Mouse (Mus musculus): ENCODE results near the gene Ccnyl1. TPM values are rescaled to one million over a fixed set of nuclear protein-coding genes. Genes with fewer than 3 reads are reported as not detected.

Gene Ccnyl1
- 28.2 TPM for polyA plus RNA-seq (2014; fragmentation: Illumina TruSeq; extraction: RNeasy Lipid Tissue Mini Kit (QIAGEN cat#74804); ENCODE audit: low read depth, low replicate concordance)

DNA sequence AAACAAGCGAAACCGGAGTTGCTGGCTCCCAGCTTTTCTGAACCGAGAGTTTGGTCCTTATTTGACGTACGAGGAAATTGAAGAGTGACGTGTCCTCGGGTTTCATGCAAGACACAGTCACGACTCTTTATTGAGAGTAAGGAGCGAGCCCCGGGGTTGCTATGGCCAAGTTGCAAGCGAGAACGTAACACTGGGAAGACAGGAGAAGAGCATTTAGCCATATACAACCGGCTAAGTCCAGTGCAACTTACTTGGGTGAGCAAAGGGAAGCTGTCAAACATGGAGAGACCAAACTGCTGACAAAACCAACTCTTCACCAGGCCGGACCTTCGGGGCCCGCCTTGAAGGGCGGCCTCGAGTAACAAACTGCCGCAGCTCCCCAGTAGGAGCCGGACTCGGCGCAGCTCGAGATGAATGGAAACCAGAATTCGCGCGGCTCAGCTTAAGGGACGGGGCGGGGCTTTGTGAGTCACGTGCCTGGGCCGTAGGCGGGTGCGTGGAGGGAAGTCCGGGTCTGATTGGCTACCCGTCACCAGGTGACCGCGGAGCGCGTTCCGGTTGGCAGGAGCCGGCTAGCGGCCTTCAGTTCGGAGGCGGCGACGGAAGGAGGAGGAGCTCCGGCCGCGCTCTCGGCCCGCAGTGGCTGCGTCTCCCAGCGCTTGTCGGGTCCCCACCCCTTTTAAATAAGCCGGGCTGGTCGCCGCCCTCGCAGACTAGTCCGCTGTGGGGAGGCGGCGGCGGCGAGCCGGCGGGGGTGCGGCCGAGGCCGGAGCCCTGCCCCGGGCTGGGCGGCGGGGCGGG is at the start of gene Ccnyl1:
Gene Ccnyl1, plus strand, starts transcription at position 243 of the 801 bp plus-strand sequence.

DNA sequence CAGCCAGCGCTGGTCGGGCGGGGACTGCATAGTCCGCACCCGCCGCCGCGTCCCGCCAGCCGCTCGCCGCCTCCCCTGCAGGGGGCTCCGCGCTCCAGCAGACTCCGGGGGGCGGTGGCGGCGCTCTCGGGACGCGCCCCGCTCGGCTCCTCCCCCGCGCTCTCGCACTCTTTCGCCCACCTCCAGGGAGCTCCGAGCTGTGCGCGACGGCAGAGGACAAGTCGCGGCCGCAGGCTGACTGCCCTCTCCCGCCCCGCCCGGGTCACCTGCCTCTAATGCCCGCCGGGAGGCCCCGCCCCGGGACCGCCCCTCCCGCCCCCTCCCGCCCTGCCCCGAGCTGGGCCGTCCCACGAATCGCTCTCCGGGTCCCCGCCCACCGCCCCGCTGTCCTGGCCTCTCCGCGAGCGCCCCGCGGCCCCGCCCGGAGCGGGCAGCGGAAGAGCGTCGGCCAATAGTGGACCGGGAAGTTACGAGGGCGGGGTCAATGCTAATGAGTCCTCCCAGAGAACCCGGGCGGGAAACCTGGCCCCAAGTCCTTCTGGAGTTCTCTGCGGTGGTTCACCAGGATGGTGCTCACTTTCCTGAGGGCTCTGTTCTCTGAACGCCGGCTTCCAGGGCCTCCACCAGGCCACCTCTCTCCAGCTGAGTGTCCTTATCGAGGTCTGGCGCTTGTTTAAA is 47.4 kb downstream of the Ccnyl1 start, which contains the start of gene Fzd5:
Gene Fzd5, minus strand, starts transcription at position 250 of the 678 bp plus-strand sequence.

Other genes starting within 250 kb of the Ccnyl1 start
- 38.1 TPM for gene Creb1, start 157.8 kb upstream of the Ccnyl1 start, polyA plus RNA-seq (2014; fragmentation: Illumina TruSeq; extraction: RNeasy Lipid Tissue Mini Kit (QIAGEN cat#74804); ENCODE audit: low read depth, low replicate concordance)
- gene Mettl21a, start 73.2 kb upstream of the Ccnyl1 start, polyA plus RNA-seq (2014; fragmentation: Illumina TruSeq; extraction: RNeasy Lipid Tissue Mini Kit (QIAGEN cat#74804); ENCODE audit: low read depth, low replicate concordance): 11.0 TPM
- gene Fzd5, start 47.3 kb downstream of the Ccnyl1 start, polyA plus RNA-seq (2014; fragmentation: Illumina TruSeq; extraction: RNeasy Lipid Tissue Mini Kit (QIAGEN cat#74804); ENCODE audit: low read depth, low replicate concordance): 5.3 TPM

Measured in kidney, adult 10 weeks (tissue).